Mouse (Mus musculus): ENCODE data around the gene Prkar2b. TPM values are rescaled to one million over a fixed set of nuclear protein-coding genes. Genes with fewer than 3 reads are reported as not detected.

Prkar2b gene
- total and polyA plus RNA-seq, 3 experiments: 2.5 to 6.1 (median 2.9) TPM

DNA sequence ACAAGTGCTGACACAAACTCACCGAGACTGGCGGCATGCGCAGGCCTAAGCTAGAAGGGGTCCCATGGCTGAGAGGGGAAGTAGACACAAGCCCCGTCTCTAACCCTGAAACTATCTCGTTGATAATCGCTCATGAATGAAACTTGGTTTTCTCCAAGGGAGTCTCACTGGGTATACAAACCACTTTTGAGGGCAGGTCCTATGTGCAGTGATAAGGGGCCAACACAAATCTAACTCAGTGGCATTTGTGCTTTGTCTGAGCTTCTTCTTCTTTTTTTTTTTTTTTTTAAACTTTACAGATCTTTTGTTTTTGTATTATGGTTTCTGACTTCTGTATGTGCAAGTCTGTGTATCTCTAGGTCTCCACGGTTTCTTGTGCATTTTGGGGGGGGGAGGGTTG lies 60.6 kb downstream of the Prkar2b start:
- no peaks in the 10 kb centered on the region for H3K9me3 ChIP-seq (replicated peaks; ENCODE audit: low read length)
- DNase-seq (ENCODE audit: extremely low read depth): no peak
- no peak overlapping the region for H3K4me3 ChIP-seq (replicated peaks in 1 of 3; ENCODE audit: low read depth in 2 of 3, low read length in 2 of 3, poor library complexity in 1 of 3)
- in situ Hi-C loops (cut with MboI; ENCODE audit: low pct_ligation_motif_present, low pct_unique_long_range_greater_than_20kb, low sequenced_read_pairs): no loop called here
- no peak overlapping the region for H3K27ac ChIP-seq (ENCODE audit: insufficient read depth, low read depth)
- TF ChIP-seq PAX5 (IDR thresholded peaks at IDR 0.05; ENCODE audit: low read length) (no peak), NELFE (IDR thresholded peaks at IDR 0.05; ENCODE audit: low read depth, low read length) (no peak), ZMIZ1 (IDR thresholded peaks at IDR 0.05; ENCODE audit: low read depth, low read length) (no peak), RCOR1 (conservative IDR thresholded peaks at IDR 0.05; ENCODE audit: low read depth, low read length) (no peak), TCF12 (IDR thresholded peaks at IDR 0.05; ENCODE audit: low read depth, low read length) (no peak), ZNF384 (IDR thresholded peaks at IDR 0.05; ENCODE audit: low read depth, low read length) (no peak), UBTF (IDR thresholded peaks at IDR 0.05; ENCODE audit: low read depth, low read length) (no peak), MYC (IDR thresholded peaks at IDR 0.05; ENCODE audit: low read depth, low read length) (no peak), CHD2 (IDR thresholded peaks at IDR 0.05; ENCODE audit: low read length) (no peak), GABPA (IDR thresholded peaks at IDR 0.05; ENCODE audit: insufficient replicate concordance, low read depth, low read length) (no peak), MAZ (IDR thresholded peaks at IDR 0.05; ENCODE audit: low read depth, low read length) (no peak), SIN3A (IDR thresholded peaks at IDR 0.05; ENCODE audit: low read length) (no peak), USF1 (IDR thresholded peaks at IDR 0.05; ENCODE audit: low read depth, low read length) (no peak), CTCF (conservative IDR thresholded peaks at IDR 0.05 in 1 of 2, IDR thresholded peaks at IDR 0.05 in 1 of 2; ENCODE audit: low read depth in 2 of 2, low read length in 2 of 2) (no peak), POLR2A (IDR thresholded peaks at IDR 0.05; ENCODE audit: low read depth, low read length) (no peak), ELF1 (IDR thresholded peaks at IDR 0.05; ENCODE audit: low read depth, low read length) (no peak), MXI1 (IDR thresholded peaks at IDR 0.05; ENCODE audit: low read depth, low read length) (no peak), MEF2A (IDR thresholded peaks at IDR 0.05; ENCODE audit: borderline replicate concordance, low read depth, low read length) (no peak), HCFC1 (IDR thresholded peaks at IDR 0.05; ENCODE audit: low read depth, low read length) (no peak)
- no peak overlapping the region for H3K4me2 ChIP-seq (ENCODE audit: insufficient read depth, low read depth, poor library complexity, severe bottlenecking)
- no peak overlapping the region for H3K9ac ChIP-seq (ENCODE audit: insufficient read depth, low read depth)
- H3K4me1 ChIP-seq (ENCODE audit: control insufficient read depth in 1 of 2, insufficient read depth in 2 of 2): peaks cover 3 to 18% of the 10 kb centered on the region in 2 experiments; a peak in 3 of 4 replicates
- H3K79me2 ChIP-seq (replicated peaks; ENCODE audit: control insufficient read depth, extremely low read depth, insufficient read depth, poor library complexity, severe bottlenecking): no peaks in the 10 kb centered on the region
- no peaks in the 10 kb centered on the region for H3K27me3 ChIP-seq (replicated peaks)
- dilution Hi-C loops (cut with MboI; ENCODE audit: extremely low pct_ligation_motif_present, extremely low pct_unique_long_range_greater_than_20kb, low sequenced_read_pairs): no loop called here
- no peaks in the 10 kb centered on the region for H3K36me3 ChIP-seq (replicated peaks in 1 of 2; ENCODE audit: control insufficient read depth in 1 of 2, insufficient read depth in 1 of 2, low read length in 1 of 2)

DNA sequence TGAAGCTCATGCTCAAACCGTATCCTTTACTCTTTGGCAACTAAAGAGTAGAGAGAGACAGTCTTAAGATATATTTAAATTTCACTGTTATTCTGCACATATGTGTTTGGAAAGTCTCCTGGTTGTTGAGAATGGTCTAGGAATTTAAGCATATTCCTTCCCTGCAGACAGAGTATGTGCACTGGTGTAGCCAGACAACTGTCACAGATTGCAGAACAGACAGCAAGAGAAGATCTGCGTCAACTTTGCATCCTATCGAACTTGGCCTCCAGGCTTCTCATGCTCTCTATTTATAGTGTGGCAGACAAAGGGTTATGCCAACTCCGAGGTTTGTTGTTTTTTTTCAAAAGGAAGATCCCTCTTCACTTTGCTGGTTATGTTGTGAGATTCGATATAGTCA lies 62.4 kb downstream of the Prkar2b start:
- in situ Hi-C loops (cut with MboI; ENCODE audit: low pct_ligation_motif_present, low pct_unique_long_range_greater_than_20kb, low sequenced_read_pairs) (no loop called here), dilution Hi-C loops (cut with MboI; ENCODE audit: extremely low pct_ligation_motif_present, extremely low pct_unique_long_range_greater_than_20kb, low sequenced_read_pairs) (no loop called here)
- H3K9me3 ChIP-seq (replicated peaks; ENCODE audit: low read length): no peaks in the 10 kb centered on the region
- no peaks in the 10 kb centered on the region for H3K36me3 ChIP-seq (replicated peaks in 1 of 2; ENCODE audit: control insufficient read depth in 1 of 2, insufficient read depth in 1 of 2, low read length in 1 of 2)
- peaks cover 3 to 18% of the 10 kb centered on the region in 2 experiments; a peak in 3 of 4 replicates for H3K4me1 ChIP-seq (ENCODE audit: control insufficient read depth in 1 of 2, insufficient read depth in 2 of 2)
- no peak overlapping the region for H3K9ac ChIP-seq (ENCODE audit: insufficient read depth, low read depth)
- no peak for TF ChIP-seq E2F4 (IDR thresholded peaks at IDR 0.05; ENCODE audit: insufficient replicate concordance, low read depth, low read length)
- H3K79me2 ChIP-seq (replicated peaks; ENCODE audit: control insufficient read depth, extremely low read depth, insufficient read depth, poor library complexity, severe bottlenecking): no peaks in the 10 kb centered on the region
- no peak for DNase-seq (ENCODE audit: extremely low read depth)
- no peak overlapping the region for H3K27ac ChIP-seq (ENCODE audit: insufficient read depth, low read depth)
- no peaks in the 10 kb centered on the region for H3K27me3 ChIP-seq (replicated peaks)
- no peak overlapping the region for H3K4me2 ChIP-seq (ENCODE audit: insufficient read depth, low read depth, poor library complexity, severe bottlenecking)
- H3K4me3 ChIP-seq (replicated peaks in 1 of 3; ENCODE audit: low read depth in 2 of 3, low read length in 2 of 3, poor library complexity in 1 of 3): no peak overlapping the region
